Mouse (Mus musculus): ENCODE data around the gene Naa25. TPM values are rescaled to one million over a fixed set of nuclear protein-coding genes. Genes with fewer than 3 reads are reported as not detected.

Naa25 gene
- polyA plus RNA-seq, 1 experiment: 8.1 TPM

DNA sequence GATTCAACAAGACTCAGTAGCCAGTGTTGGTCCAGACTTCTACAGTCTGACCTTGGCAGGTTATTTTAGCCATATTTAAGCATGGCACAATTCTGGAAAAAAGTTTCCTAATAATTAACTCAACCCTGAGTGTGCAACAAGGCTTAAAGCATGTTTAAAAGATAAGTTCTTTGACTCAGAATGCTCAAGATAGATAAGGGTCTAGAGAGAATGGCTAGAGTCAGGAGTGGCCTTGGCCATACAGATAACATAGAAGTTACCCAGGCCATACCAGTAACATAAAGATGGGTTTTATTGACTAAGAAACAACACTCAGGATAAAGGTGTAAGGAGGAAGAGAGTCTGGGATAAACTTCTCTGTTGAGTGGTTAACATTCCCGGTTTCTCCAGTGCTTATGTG, 78.3 kb downstream of the Naa25 start:
- DNase-seq: peak; percentile 22
- no peak for TF ChIP-seq POLR2A (IDR thresholded peaks at IDR 0.05; ENCODE audit: low read depth, low read length)
- no peak for TF ChIP-seq CTCF (conservative IDR thresholded peaks at IDR 0.05; ENCODE audit: insufficient read depth, insufficient read length, low read depth, low read length)
- H3K36me3 ChIP-seq (ENCODE audit: control insufficient read depth, insufficient read depth, low read length): no peaks in the 10 kb centered on the region; the same call in 1 of the 2 replicates
- WGBS: 61% methylated on average over 1 of the region's 1 CpGs
- peak overlapping the region; percentile 91; the same call in 1 of the 2 replicates for H3K27ac ChIP-seq (ENCODE audit: insufficient read depth, low read depth, low read length)
- H3K27me3 ChIP-seq (replicated peaks; ENCODE audit: control insufficient read depth, insufficient read depth, low read length): no peaks in the 10 kb centered on the region
- H3K4me1 ChIP-seq (ENCODE audit: control insufficient read depth, insufficient read depth, low read length): no peaks in the 10 kb centered on the region; the same call in 1 of the 2 replicates
- no peak overlapping the region for H3K4me3 ChIP-seq (ENCODE audit: insufficient read depth, low read depth, low read length)

DNA sequence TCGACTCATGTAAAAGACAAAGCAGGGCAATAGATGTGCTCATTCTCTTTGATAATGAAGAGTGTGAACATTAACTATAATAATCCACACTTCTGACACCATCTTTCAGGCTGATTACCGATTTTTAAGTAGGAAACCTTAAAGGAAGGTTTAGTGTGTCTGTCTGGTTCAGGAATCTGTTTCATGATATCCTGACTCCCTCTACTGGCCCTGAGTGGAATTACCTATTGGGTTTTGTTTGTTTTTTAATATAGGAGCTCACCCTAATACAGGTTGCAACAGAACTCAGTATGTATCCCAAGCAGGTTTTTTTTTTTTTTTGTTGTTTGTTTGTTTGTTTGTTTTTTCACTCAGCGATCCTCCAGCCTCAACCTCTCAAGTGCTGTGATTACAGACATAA, 79.9 kb downstream of the Naa25 start:
- no peaks in the 10 kb centered on the region for H3K27me3 ChIP-seq (replicated peaks; ENCODE audit: control insufficient read depth, insufficient read depth, low read length)
- no peaks in the 10 kb centered on the region; the same call in 1 of the 2 replicates for H3K36me3 ChIP-seq (ENCODE audit: control insufficient read depth, insufficient read depth, low read length)
- no peak overlapping the region for H3K27ac ChIP-seq (ENCODE audit: insufficient read depth, low read depth, low read length)
- 30% methylated on average over 3 of the region's 3 CpGs for WGBS
- no peak overlapping the region for H3K4me3 ChIP-seq (ENCODE audit: insufficient read depth, low read depth, low read length)
- TF ChIP-seq POLR2A (IDR thresholded peaks at IDR 0.05; ENCODE audit: low read depth, low read length) (no peak), CTCF (conservative IDR thresholded peaks at IDR 0.05; ENCODE audit: insufficient read depth, insufficient read length, low read depth, low read length) (0 out of 2 replicates have a peak, but pooled peaks have one; percentile 17)
- no peaks in the 10 kb centered on the region; the same call in 1 of the 2 replicates for H3K4me1 ChIP-seq (ENCODE audit: control insufficient read depth, insufficient read depth, low read length)
- peak; percentile 77 for DNase-seq

DNA sequence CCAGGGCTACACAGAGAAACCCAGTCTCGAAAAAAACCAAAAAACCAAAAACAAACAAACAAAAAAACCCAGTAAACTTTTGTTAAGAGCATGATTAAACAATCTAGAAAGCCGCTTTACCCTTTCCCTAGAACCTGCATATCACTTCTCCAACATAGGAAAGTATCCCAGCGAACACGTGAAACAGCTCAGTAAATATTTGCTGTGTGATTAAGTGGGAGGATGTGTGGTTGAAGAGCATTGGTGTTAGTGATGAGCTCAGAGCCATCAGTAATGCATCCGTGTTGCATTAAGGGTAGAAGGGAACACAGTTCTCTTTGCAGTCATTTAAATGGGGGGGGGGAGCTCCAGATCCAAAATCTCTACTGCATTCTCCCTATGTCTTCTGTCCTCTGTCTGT, 87.1 kb downstream of the Naa25 start:
- Histone ChIP-seq H3K4me3 (ENCODE audit: insufficient read depth, low read depth, low read length) (no peak overlapping the region), H3K4me1 (ENCODE audit: control insufficient read depth, insufficient read depth, low read length) (no peaks in the 10 kb centered on the region), H3K27me3 (replicated peaks; ENCODE audit: control insufficient read depth, insufficient read depth, low read length) (no peaks in the 10 kb centered on the region), H3K27ac (ENCODE audit: insufficient read depth, low read depth, low read length) (no peak overlapping the region), H3K36me3 (ENCODE audit: control insufficient read depth, insufficient read depth, low read length) (peaks cover 3% of the 10 kb centered on the region; the same call in 1 of the 2 replicates)
- TF ChIP-seq POLR2A (IDR thresholded peaks at IDR 0.05; ENCODE audit: low read depth, low read length) (no peak), CTCF (conservative IDR thresholded peaks at IDR 0.05; ENCODE audit: insufficient read depth, insufficient read length, low read depth, low read length) (no peak)
- DNase-seq: no peak
- WGBS: 84% methylated on average over 5 of the region's 5 CpGs

DNA sequence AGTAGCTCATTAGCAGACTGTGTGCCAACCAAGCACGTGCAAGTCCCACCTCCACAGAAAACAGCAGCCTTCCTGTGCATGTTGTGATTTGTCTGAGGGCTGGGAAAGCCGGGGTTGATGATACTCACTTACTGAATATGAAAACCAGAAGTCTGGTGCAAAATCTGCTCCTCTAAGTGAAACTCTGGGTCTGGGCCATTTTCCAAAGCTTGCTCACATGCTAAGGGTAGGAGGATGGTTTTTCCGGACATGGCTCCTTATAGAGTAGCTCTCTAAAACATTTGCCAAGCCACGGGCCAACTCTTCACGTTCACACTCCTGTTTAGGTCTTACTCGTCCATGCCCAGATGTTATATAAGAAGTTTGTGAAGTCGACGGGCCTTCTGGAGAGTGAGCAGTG, 95.6 kb downstream of the Naa25 start:
- no peak for TF ChIP-seq POLR2A (IDR thresholded peaks at IDR 0.05; ENCODE audit: low read depth, low read length)
- no peak for TF ChIP-seq CTCF (conservative IDR thresholded peaks at IDR 0.05; ENCODE audit: insufficient read depth, insufficient read length, low read depth, low read length)
- Histone ChIP-seq H3K4me1 (ENCODE audit: control insufficient read depth, insufficient read depth, low read length) (no peaks in the 10 kb centered on the region), H3K4me3 (ENCODE audit: insufficient read depth, low read depth, low read length) (no peak overlapping the region), H3K27ac (ENCODE audit: insufficient read depth, low read depth, low read length) (no peak overlapping the region), H3K27me3 (replicated peaks; ENCODE audit: control insufficient read depth, insufficient read depth, low read length) (no peaks in the 10 kb centered on the region), H3K36me3 (ENCODE audit: control insufficient read depth, insufficient read depth, low read length) (peaks cover 3% of the 10 kb centered on the region; the same call in 1 of the 2 replicates)
- 71% methylated on average over 8 of the region's 8 CpGs for WGBS
- no peak for DNase-seq

Other genes with a start within 250 kb of the Naa25 start
- 29.5 and 32.4 TPM in 2 replicates for gene Ptpn11, start 206.5 kb upstream of the Naa25 start, polyA plus RNA-seq (2012; rRNA removed)
- 253 and 281 TPM in 2 replicates for gene Rpl6, start 193.5 kb upstream of the Naa25 start, polyA plus RNA-seq (2012; rRNA removed)
- gene Hectd4, start 177.7 kb upstream of the Naa25 start, polyA plus RNA-seq (2012; rRNA removed): 10.1 and 12.3 TPM in 2 replicates
- gene Trafd1, start 12.3 kb upstream of the Naa25 start, polyA plus RNA-seq (2012; rRNA removed): 41.0 and 48.6 TPM in 2 replicates
- 147 and 171 TPM in 2 replicates for gene Tmem116, start 54.0 kb downstream of the Naa25 start, polyA plus RNA-seq (2012; rRNA removed)
- 56.7 and 77.8 TPM in 2 replicates for gene Erp29, start 54.6 kb downstream of the Naa25 start, polyA plus RNA-seq (2012; rRNA removed)
- not detected in 2 replicates for gene Adam1b, start 105.5 kb downstream of the Naa25 start, polyA plus RNA-seq (2012; rRNA removed)
- 2.0 and 2.2 TPM in 2 replicates for gene Adam1a, start 147.5 kb downstream of the Naa25 start, polyA plus RNA-seq (2012; rRNA removed)
- gene Gm42878, start 147.5 kb downstream of the Naa25 start, polyA plus RNA-seq (2012; rRNA removed): 0.13 TPM in 1 of 2 replicates, not detected in the other
- gene Mapkapk5, start 148.0 kb downstream of the Naa25 start, polyA plus RNA-seq (2012; rRNA removed): 32.6 and 36.6 TPM in 2 replicates
- 1,369 and 1,431 TPM in 2 replicates for gene Aldh2, start 195.9 kb downstream of the Naa25 start, polyA plus RNA-seq (2012; rRNA removed)
- gene Acad12, start 221.0 kb downstream of the Naa25 start, polyA plus RNA-seq (2012; rRNA removed): 47.0 and 51.4 TPM in 2 replicates

Data from kidney, adult 2 months (tissue).